Mouse (Mus musculus) urinary bladder, postnatal 36 days (tissue): ENCODE data around the gene Rbp1.

ENCODE experiments used
- DNase-seq, 2 experiments: peaks; one replicate each; pipeline ENCODE4 v3.0.0; 2022; ENCODE audit warnings: low spot score in 2 of 2, mixed read lengths in 1 of 2

Rbp1 gene

DNA sequence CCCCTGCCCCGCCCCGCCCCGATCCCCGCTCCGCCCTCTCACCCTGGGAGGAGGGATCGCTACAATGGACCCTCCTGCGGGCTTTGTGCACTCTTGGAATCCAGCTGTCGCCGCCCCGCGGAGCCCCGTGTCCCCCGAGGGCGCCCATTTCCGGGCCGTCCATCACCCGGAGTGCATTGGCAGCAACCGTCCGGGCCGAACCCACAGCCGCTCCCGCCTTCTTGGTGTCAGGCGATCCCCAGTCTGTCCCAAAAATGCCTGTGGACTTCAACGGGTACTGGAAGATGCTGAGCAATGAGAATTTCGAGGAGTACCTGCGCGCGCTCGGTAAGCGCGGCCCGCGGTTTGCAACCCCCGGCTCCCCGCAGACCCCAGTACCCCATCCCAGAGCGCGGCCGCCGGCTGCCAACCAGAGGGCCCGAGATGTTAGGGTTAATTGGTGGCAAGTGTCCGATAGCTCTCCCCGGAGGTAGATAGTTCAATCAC is 2.0 kb downstream of the Rbp1 start:
- DNase-seq, result peak in 1 of 2 experiments; percentile 45

DNA sequence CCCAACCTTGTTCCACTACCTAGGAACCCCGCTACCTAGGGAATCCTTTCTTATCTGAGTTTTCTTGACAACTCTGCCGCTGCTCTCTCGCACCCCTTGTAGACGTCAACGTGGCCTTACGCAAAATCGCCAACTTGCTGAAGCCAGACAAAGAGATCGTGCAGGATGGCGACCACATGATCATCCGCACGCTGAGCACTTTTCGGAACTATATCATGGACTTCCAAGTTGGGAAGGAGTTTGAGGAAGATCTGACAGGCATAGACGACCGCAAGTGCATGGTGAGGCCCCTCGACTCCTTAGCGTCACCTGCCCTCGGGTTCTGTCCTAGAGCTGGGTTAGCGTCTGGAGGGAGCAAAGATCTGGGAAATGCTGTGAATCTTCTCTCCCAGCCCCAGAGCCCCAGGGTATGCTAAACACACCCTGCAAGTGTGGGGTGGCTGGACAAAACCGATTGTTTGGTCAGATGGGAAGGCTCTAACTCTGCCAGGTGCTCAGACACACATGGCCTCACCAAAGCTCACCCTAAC is 2.7 kb downstream of the Rbp1 start:
- DNase-seq, result no peak

GRCm38 (mm10) chr9:98427906-98428517 is 5.3 kb downstream of the Rbp1 start:
- no peak for DNase-seq

DNA sequence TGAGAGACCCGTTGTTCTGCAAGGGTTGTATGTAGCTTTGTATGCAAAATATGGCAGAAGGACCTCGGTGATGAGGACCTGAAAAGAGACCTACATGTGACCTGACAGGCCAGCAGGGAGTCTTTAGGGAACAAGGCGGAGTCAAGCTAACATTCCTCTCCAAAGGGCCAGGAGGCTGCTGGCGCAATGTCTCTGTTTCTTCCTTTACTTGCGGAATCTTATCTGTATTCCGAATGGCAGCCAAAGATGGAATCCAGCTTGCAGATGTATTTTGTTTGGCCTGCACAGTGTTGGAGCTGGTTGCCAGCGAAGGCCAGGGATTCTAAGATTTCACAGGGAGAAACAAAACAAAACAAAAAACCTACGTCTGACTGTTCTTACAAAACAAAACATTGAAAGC is 6.0 kb downstream of the Rbp1 start:
- peak; percentile 51 to 70 for DNase-seq

- peak in 1 of 2 experiments; percentile 27 for DNase-seq
These were observed 7.0 kb downstream of the Rbp1 start for GRCm38 (mm10) chr9:98429806-98430205.

GRCm38 (mm10) chr9:98430528-98430927 is 7.8 kb downstream of the Rbp1 start:
- no peak for DNase-seq

- DNase-seq, result no peak
These were observed 10.3 kb downstream of the Rbp1 start for GRCm38 (mm10) chr9:98433021-98433420.

DNA sequence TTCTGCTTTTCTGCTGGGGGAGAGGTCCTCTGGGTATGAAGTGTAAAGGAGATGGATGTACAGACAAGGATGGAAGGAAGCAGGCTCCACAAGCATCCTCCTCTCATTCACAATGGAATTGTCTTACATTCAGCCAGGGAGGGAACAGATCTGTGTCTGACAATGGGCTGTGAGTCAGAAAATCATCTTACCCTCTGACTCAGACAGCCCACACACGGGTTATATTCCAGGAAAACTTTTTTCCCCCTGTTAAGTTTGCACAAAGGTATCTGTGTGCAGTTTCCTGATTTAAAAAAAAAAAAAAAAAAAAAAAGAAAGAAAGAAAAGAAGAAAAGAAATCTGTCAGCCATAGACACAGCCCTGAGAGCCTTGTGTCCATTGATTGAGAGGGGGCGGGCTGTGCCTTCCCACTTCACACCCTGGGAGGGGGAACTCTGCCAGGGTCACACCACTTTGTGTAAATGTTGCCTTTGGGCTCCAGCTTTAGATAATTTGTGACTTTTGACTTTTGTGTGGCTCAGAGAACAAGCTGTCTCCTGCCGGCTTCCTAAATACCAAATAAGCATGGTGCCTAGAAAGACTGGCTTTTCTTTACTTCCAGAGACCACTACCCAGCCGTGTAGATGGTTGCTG is 11.3 kb downstream of the Rbp1 start:
- no peak for DNase-seq

- DNase-seq, result no peak
These were observed 15.1 kb downstream of the Rbp1 start for GRCm38 (mm10) chr9:98437819-98438218.

DNA sequence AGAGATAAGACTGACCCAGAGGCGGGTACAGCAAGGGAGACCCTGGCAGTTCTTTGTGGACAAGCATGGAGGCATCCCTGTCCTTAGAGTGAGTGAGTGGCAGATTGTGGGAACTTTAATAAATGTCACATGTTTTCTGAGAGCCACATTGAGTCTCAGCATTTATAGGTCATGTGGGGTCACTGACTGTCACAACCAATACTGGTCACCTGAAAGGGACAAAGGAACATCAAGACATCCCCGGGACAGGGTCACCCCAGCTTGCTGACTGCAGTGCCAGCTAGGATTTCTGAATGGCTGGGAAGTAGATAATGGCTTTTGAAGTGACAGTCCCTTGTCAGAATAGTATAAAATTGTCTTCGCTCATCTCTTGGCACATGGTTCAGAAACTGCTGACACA is 16.3 kb downstream of the Rbp1 start:
- no peak for DNase-seq

GRCm38 (mm10) chr9:98442638-98443037 is 19.9 kb downstream of the Rbp1 start:
- no peak for DNase-seq

- no peak for DNase-seq
These were observed 22.8 kb downstream of the Rbp1 start for GRCm38 (mm10) chr9:98445359-98446149.

DNA sequence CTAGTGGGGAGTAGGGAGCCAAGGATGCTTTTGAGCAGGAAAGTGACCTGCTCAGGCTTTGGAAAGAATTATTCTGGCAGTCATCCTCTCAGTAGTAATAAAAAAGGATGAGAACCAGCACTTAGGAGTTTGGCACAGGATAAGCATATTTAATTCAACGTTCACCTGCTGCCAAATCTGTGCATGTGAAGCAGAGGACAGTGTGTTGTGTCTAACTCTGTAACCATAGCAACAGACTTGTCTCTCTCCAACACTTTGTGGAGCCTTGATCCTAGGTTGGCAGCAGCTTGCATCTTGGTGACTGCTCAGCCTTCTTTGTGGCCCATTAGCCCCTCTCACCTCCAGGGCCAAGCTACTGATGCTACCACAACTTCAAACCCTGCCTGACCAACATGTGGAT is 28.2 kb downstream of the Rbp1 start:
- no peak for DNase-seq

DNA sequence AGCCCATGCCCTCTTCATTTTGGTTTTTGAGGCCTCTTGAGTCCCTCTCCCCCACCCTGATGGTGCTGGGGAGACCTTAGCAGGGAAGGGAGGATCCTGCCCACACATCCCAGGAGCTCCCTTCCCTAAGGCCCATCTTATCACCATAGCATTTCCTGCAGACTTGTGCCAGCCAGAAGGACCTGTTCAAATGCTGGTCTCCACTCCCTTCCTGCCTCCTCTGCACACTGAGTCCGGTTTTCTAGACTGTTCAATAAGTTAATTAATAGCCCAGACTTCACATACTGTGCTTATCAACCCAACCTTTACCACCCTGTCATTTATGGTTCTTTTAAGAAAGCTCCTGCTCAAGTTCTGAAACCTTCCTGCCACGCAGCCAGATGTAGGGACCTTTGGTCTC is 43.9 kb downstream of the Rbp1 start:
- no peak for DNase-seq

DNA sequence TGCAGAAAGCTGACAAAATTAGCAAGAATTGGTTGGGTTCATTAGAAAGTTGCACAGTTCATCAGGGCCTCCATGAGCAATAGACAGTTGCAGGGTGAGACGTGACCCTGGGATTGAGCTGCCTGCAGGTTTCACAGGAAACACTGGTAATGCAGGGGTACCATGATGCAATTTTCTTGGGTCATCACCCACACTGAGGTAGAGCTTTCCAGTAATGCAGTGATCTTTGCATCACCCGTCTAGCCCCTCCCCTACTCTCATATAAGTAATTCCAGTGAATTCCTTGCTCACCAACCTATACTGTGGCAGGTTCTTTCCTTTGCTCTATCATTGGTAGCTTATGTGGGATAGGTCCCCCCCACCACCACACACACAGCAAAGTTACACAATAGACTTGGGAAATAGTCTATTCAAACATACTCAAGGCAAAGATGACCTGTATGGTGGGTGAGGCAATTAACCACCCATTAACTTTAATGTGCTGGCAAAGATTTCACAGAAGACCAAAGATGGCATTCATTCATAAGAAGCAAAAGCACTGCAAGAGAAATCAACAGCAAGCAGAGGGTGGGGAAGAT is 57.5 kb downstream of the Rbp1 start:
- no peak for DNase-seq

DNA sequence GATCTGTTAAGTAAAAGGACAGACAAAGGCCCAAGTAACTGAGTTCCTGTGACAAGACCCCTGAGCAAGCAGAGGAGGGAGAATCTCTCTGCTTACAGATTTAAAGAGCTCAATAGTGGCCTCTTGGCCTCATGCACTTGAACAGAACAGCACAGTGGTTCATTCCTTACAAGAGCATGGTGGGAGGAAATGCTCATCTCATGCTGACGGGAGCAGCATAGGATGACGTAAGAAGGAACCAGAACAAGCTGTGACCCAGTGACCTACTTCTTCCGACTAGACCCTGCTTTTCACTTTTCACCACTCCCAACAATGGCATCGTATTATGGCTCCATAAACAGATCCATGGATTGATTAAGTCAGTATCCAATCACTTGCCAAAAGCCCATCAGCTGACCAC is 59.5 kb downstream of the Rbp1 start:
- no peak for DNase-seq

- DNase-seq, result no peak
These were observed 62.3 kb downstream of the Rbp1 start for GRCm38 (mm10) chr9:98485020-98485419.

- DNase-seq, result no peak
These were observed 63.1 kb downstream of the Rbp1 start, which contains the start of gene Rbp2 for GRCm38 (mm10) chr9:98485815-98486214. TSS of gene Rbp2 (plus strand) at chr9:98486115.

- DNase-seq, result no peak
These were observed 64.5 kb downstream of the Rbp1 start for GRCm38 (mm10) chr9:98487273-98487672.

GRCm38 (mm10) chr9:98489532-98489931 is 66.8 kb downstream of the Rbp1 start:
- DNase-seq, result no peak

DNA sequence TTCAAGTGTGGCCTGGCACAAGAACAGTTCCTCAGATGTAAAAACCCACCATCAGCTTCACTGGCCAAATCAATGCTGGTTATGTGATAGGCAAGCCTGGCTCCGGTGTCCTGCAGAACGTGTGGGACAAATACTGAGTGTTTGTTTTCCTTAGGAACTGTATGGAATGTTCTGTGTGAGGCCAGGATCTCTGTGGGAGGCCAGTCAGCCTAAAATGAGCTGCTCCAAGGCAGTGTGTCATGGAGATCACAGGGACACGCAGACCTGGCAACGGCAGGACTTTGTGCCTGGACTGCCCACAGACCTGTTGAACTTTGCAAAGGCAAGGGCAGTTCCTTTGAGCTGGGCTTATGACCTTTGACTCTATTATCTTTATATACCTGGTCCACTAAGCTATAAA is 67.4 kb downstream of the Rbp1 start:
- DNase-seq, result no peak

DNA sequence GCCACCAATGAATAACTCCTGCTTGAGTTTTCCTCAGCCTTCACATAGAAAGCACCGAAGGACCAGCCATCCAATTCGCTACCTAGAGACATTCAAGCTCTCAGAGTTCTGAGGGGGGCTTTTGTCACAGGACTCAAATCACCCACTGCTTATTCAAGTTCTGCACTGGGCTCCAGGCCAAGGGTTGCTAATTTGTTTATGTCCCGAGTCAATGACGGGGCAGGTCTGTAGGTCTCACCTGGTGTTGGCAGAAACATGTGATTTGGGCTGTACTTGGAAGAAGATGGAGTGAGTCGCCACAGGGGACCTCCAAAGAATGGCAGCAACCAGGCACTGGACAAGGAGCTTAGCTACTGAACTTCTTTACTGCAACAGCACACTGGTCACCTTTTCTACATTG is 68.3 kb downstream of the Rbp1 start:
- no peak for DNase-seq
